ENCODE assay signal across 20 mouse cellular contexts in the genomic region with DNA sequence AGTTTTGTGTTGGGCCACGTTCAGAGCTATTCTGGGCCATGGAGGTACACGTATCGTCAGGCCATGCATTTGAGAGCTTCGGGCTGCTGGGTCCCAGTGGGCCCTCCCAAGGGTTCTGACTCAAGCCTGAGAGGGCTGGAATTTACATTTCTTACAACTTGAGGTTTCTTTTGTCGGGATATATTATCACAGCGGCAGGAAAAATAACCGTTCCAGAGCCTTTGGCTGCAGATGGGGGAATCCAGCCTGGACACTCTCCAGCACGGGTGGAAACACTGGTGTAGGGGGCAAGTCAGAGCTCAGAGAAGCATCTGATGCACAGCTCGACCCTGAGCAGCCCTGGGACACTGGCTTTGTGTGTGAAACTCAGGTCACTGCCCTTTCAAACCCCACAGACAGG.
DNase-seq lines count a peak whose midpoint lies in the region; ATAC-seq lines count a peak whose summit lies in the region.
"Had no signal": no experiment of that assay in that cellular context is flagged by ENCODE, and none has a peak within 500 bp of the region (broad histone marks: within the 10 kb centered on the region; RNA-seq: fewer than 3 reads in every experiment).

No protein-coding gene starts in this region.

- H3K4me2 ChIP-seq in heart, embryonic 13.5 days: no peak overlapping the region
- H3K4me2 ChIP-seq in kidney, embryonic 16.5 days (replicated peaks; ENCODE audit: low read depth, low read length): no peak overlapping the region
- no peak overlapping the region for H3K4me2 ChIP-seq in embryonic facial prominence, embryonic 13.5 days
- H3K4me2 ChIP-seq in limb, embryonic 15.5 days: no peak overlapping the region
- H3K4me2 ChIP-seq: hindbrain, embryonic 15.5 days; intestine, embryonic 15.5 days; liver, embryonic 12.5 days; lung, embryonic 15.5 days; midbrain, embryonic 11.5 days had no signal

- WGBS in heart, embryonic 13.5 days: 60% methylated on average over 9 of the region's 9 CpGs
- WGBS in kidney, embryonic 16.5 days: 58% methylated on average over 9 of the region's 9 CpGs
- 56% methylated on average over 9 of the region's 9 CpGs for WGBS in embryonic facial prominence, embryonic 13.5 days
- WGBS in limb, embryonic 15.5 days: 50% methylated on average over 9 of the region's 9 CpGs

- no peaks in the 10 kb centered on the region for H3K36me3 ChIP-seq in heart, embryonic 13.5 days
- no peaks in the 10 kb centered on the region for H3K36me3 ChIP-seq in kidney, embryonic 16.5 days (ENCODE audit: insufficient read depth, low read length)
- no peaks in the 10 kb centered on the region for H3K36me3 ChIP-seq in embryonic facial prominence, embryonic 13.5 days
- no peaks in the 10 kb centered on the region for H3K36me3 ChIP-seq in limb, embryonic 15.5 days
- H3K36me3 ChIP-seq: hindbrain, embryonic 15.5 days; intestine, embryonic 15.5 days; liver, embryonic 12.5 days; lung, embryonic 15.5 days had no signal

- H3K27me3 ChIP-seq in heart, embryonic 13.5 days (replicated peaks): peaks cover 9% of the 10 kb centered on the region; the same call in 1 of the 2 replicates
- H3K27me3 ChIP-seq in kidney, embryonic 16.5 days (ENCODE audit: insufficient read depth, low read length): no peaks in the 10 kb centered on the region
- no peaks in the 10 kb centered on the region for H3K27me3 ChIP-seq in embryonic facial prominence, embryonic 13.5 days
- H3K27me3 ChIP-seq in limb, embryonic 15.5 days: no peaks in the 10 kb centered on the region
- H3K27me3 ChIP-seq: hindbrain, embryonic 15.5 days; intestine, embryonic 15.5 days had no signal

- H3K9ac ChIP-seq in heart, embryonic 13.5 days: no peak overlapping the region
- no peak overlapping the region for H3K9ac ChIP-seq in kidney, embryonic 16.5 days (replicated peaks; ENCODE audit: low read length)
- no peak overlapping the region for H3K9ac ChIP-seq in embryonic facial prominence, embryonic 13.5 days
- no peak overlapping the region for H3K9ac ChIP-seq in limb, embryonic 15.5 days
- H3K9ac ChIP-seq: intestine, embryonic 15.5 days; liver, embryonic 12.5 days; lung, embryonic 15.5 days had no signal

- peaks cover 62% of the 10 kb centered on the region for H3K4me1 ChIP-seq in heart, embryonic 13.5 days
- H3K4me1 ChIP-seq in kidney, embryonic 16.5 days (ENCODE audit: insufficient read depth, low read length): peaks cover 29% of the 10 kb centered on the region
- H3K4me1 ChIP-seq in embryonic facial prominence, embryonic 13.5 days: peaks cover 37% of the 10 kb centered on the region
- peaks cover 55% of the 10 kb centered on the region for H3K4me1 ChIP-seq in limb, embryonic 15.5 days

- ATAC-seq in heart, embryonic 13.5 days (ENCODE audit: extremely low read depth, insufficient number of reproducible peaks, low FRiP score, low TSS enrichment): no peak
- peak; percentile 33; the same call in 1 of the 2 replicates for ATAC-seq in kidney, embryonic 16.5 days (ENCODE audit: low FRiP score, low TSS enrichment)
- no peak for ATAC-seq in embryonic facial prominence, embryonic 13.5 days (ENCODE audit: insufficient number of reproducible peaks, insufficient read depth, low FRiP score, low TSS enrichment, low read depth)
- no peak for ATAC-seq in limb, embryonic 15.5 days (ENCODE audit: insufficient number of reproducible peaks, low FRiP score, low TSS enrichment, low read depth)
- ATAC-seq: intestine, embryonic 15.5 days; liver, embryonic 12.5 days had no signal

- H3K27ac ChIP-seq in heart, embryonic 13.5 days (replicated peaks): peak overlapping the region; percentile 68
- 0 out of 2 replicates have a peak overlapping the region, but pooled peaks have one; percentile 30 for H3K27ac ChIP-seq in kidney, embryonic 16.5 days (ENCODE audit: low read length)
- peak overlapping the region; percentile 87 for H3K27ac ChIP-seq in embryonic facial prominence, embryonic 13.5 days
- H3K27ac ChIP-seq in limb, embryonic 15.5 days: peak overlapping the region; percentile 88
- H3K27ac ChIP-seq: hindbrain, embryonic 15.5 days; intestine, embryonic 15.5 days; kidney, postnatal 0 days; liver, embryonic 12.5 days; lung, embryonic 15.5 days had no signal

- H3K9me3 ChIP-seq in heart, embryonic 13.5 days: no peaks in the 10 kb centered on the region
- H3K9me3 ChIP-seq in kidney, embryonic 16.5 days (ENCODE audit: low read length): no peaks in the 10 kb centered on the region
- H3K9me3 ChIP-seq in embryonic facial prominence, embryonic 13.5 days: no peaks in the 10 kb centered on the region
- H3K9me3 ChIP-seq in limb, embryonic 15.5 days: no peaks in the 10 kb centered on the region
- H3K9me3 ChIP-seq: hindbrain, embryonic 15.5 days; intestine, embryonic 15.5 days; liver, embryonic 12.5 days; lung, embryonic 15.5 days had no signal

- no peak for DNase-seq in heart, adult 11 months
- no peak for DNase-seq in kidney, postnatal 10 days
- no peak for DNase-seq in right cerebral cortex, postnatal 25 days
- DNase-seq in thymus, postnatal 0 days (ENCODE audit: low spot score): no peak
- DNase-seq: adrenal gland, adult 2 months; cerebellum, adult 8-10 months; gastrocnemius, postnatal 36 days; layer of hippocampus, postnatal 36 days; right cerebral cortex, postnatal 4 days; thymus, postnatal 4 days had no signal

- H3K4me3 ChIP-seq in heart, embryonic 13.5 days: no peak overlapping the region
- no peak overlapping the region for H3K4me3 ChIP-seq in kidney, embryonic 16.5 days (ENCODE audit: low read length)
- H3K4me3 ChIP-seq in embryonic facial prominence, embryonic 13.5 days: no peak overlapping the region
- H3K4me3 ChIP-seq in limb, embryonic 15.5 days: no peak overlapping the region
- H3K4me3 ChIP-seq: hindbrain, embryonic 15.5 days; intestine, embryonic 15.5 days; liver, embryonic 12.5 days; lung, embryonic 15.5 days had no signal

Comparison
In these comparisons a context has a peak if more than half of its experiments do, and no peak if none do; other contexts are left out.
1. H3K27ac ChIP-seq: peak in every context shown above with its lines; median percentile 88 in limb, embryonic 15.5 days; 87 in embryonic facial prominence, embryonic 13.5 days; 68 in heart, embryonic 13.5 days; 30 in kidney, embryonic 16.5 days.